Mouse (Mus musculus): ENCODE data around the gene Metap1. TPM values are rescaled to one million over a fixed set of nuclear protein-coding genes. Genes with fewer than 3 reads are reported as not detected.

Metap1 gene
- polyA plus RNA-seq, 1 experiment from 2014 or later: 33.1 TPM

GRCm38 (mm10) chr3:138463807-138464206, 25.5 kb downstream of the Metap1 start:
- H3K36me3 ChIP-seq: peaks cover 96% of the 10 kb centered on the region

GRCm38 (mm10) chr3:138463137-138463536, 26.2 kb downstream of the Metap1 start:
- H3K36me3 ChIP-seq: peaks cover 96% of the 10 kb centered on the region
- H3K4me1 ChIP-seq: no peaks in the 10 kb centered on the region; the same call in 1 of the 2 replicates
- WGBS (ENCODE audit: insufficient replicate concordance): 65% methylated on average over 2 of the region's 2 CpGs
- no peak overlapping the region for H3K4me2 ChIP-seq
- H3K9me3 ChIP-seq (replicated peaks): no peaks in the 10 kb centered on the region
- ATAC-seq: peak; percentile 40; the same call in 1 of the 2 replicates
- H3K4me3 ChIP-seq: no peak overlapping the region
- H3K9ac ChIP-seq: no peak overlapping the region
- H3K27me3 ChIP-seq (replicated peaks): no peaks in the 10 kb centered on the region
- 0 out of 2 replicates have a peak overlapping the region, but pooled peaks have one; percentile 36 for H3K27ac ChIP-seq

More at GRCm38 (mm10) chr3:138463807-138464206, 25.5 kb downstream of the Metap1 start:
- no peaks in the 10 kb centered on the region for H3K27me3 ChIP-seq (replicated peaks)
- 0 out of 2 replicates have a peak, but pooled peaks have one; percentile 24 for ATAC-seq
- H3K9ac ChIP-seq: no peak overlapping the region
- H3K4me1 ChIP-seq: no peaks in the 10 kb centered on the region; the same call in 1 of the 2 replicates
- 73% methylated on average over 6 of the region's 6 CpGs for WGBS (ENCODE audit: insufficient replicate concordance)
- H3K4me3 ChIP-seq: no peak overlapping the region
- H3K4me2 ChIP-seq: no peak overlapping the region
- no peaks in the 10 kb centered on the region for H3K9me3 ChIP-seq (replicated peaks)
- H3K27ac ChIP-seq: peak overlapping the region; percentile 12; the same call in 1 of the 2 replicates

GRCm38 (mm10) chr3:138461832-138462231, 27.5 kb downstream of the Metap1 start:
- H3K27ac ChIP-seq: no peak overlapping the region
- peaks cover 98% of the 10 kb centered on the region for H3K36me3 ChIP-seq
- H3K4me1 ChIP-seq: no peaks in the 10 kb centered on the region; the same call in 1 of the 2 replicates
- no peak overlapping the region for H3K9ac ChIP-seq
- no peak overlapping the region for H3K4me3 ChIP-seq
- H3K27me3 ChIP-seq (replicated peaks): no peaks in the 10 kb centered on the region
- no peaks in the 10 kb centered on the region for H3K9me3 ChIP-seq (replicated peaks)
- no peak overlapping the region for H3K4me2 ChIP-seq
- WGBS (ENCODE audit: insufficient replicate concordance): 80% methylated on average over 3 of the region's 3 CpGs
- no peak for ATAC-seq

- 85% methylated on average over 13 of the region's 13 CpGs for WGBS (ENCODE audit: insufficient replicate concordance)
These were observed 29.1 kb downstream of the Metap1 start for GRCm38 (mm10) chr3:138460260-138460659.

GRCm38 (mm10) chr3:138458441-138458840, 30.9 kb downstream of the Metap1 start:
- H3K4me1 ChIP-seq: no peaks in the 10 kb centered on the region
- no peak overlapping the region for H3K4me3 ChIP-seq
- no peaks in the 10 kb centered on the region for H3K27me3 ChIP-seq (replicated peaks)
- no peak for ATAC-seq
- peaks cover 98% of the 10 kb centered on the region for H3K36me3 ChIP-seq
- no peak overlapping the region for H3K9ac ChIP-seq
- WGBS (ENCODE audit: insufficient replicate concordance): 86% methylated on average over 3 of the region's 3 CpGs
- H3K27ac ChIP-seq: no peak overlapping the region
- H3K4me2 ChIP-seq: no peak overlapping the region
- no peaks in the 10 kb centered on the region for H3K9me3 ChIP-seq (replicated peaks)

More at GRCm38 (mm10) chr3:138460260-138460659, 29.1 kb downstream of the Metap1 start:
- H3K9me3 ChIP-seq (replicated peaks): no peaks in the 10 kb centered on the region
- no peak for ATAC-seq
- H3K36me3 ChIP-seq: peaks cover 98% of the 10 kb centered on the region
- H3K4me1 ChIP-seq: no peaks in the 10 kb centered on the region; the same call in 1 of the 2 replicates
- no peaks in the 10 kb centered on the region for H3K27me3 ChIP-seq (replicated peaks)
- no peak overlapping the region for H3K9ac ChIP-seq
- no peak overlapping the region for H3K4me3 ChIP-seq
- H3K4me2 ChIP-seq: no peak overlapping the region
- no peak overlapping the region for H3K27ac ChIP-seq

GRCm38 (mm10) chr3:138454711-138455435, 34.4 kb downstream of the Metap1 start:
- Histone ChIP-seq H3K27ac (no peak overlapping the region), H3K4me2 (no peak overlapping the region), H3K36me3 (peaks cover 97% of the 10 kb centered on the region), H3K27me3 (replicated peaks) (no peaks in the 10 kb centered on the region), H3K4me1 (no peaks in the 10 kb centered on the region), H3K4me3 (no peak overlapping the region), H3K9ac (no peak overlapping the region), H3K9me3 (replicated peaks) (no peaks in the 10 kb centered on the region)
- ATAC-seq: no peak
- WGBS (ENCODE audit: insufficient replicate concordance): 87% methylated on average over 13 of the region's 13 CpGs

- ATAC-seq: no peak
These were observed 35.1 kb downstream of the Metap1 start for GRCm38 (mm10) chr3:138454234-138454633.

GRCm38 (mm10) chr3:138452169-138452568, 37.1 kb downstream of the Metap1 start:
- no peak overlapping the region for H3K4me3 ChIP-seq
- H3K9ac ChIP-seq: no peak overlapping the region
- H3K27me3 ChIP-seq (replicated peaks): no peaks in the 10 kb centered on the region
- 77% methylated on average over 10 of the region's 10 CpGs for WGBS (ENCODE audit: insufficient replicate concordance)
- no peaks in the 10 kb centered on the region for H3K4me1 ChIP-seq
- peak; percentile 52; the same call in 1 of the 2 replicates for ATAC-seq
- H3K4me2 ChIP-seq: no peak overlapping the region
- H3K36me3 ChIP-seq: peaks cover 94% of the 10 kb centered on the region
- no peak overlapping the region for H3K27ac ChIP-seq
- no peaks in the 10 kb centered on the region for H3K9me3 ChIP-seq (replicated peaks)

More at GRCm38 (mm10) chr3:138454234-138454633, 35.1 kb downstream of the Metap1 start:
- Histone ChIP-seq H3K4me1 (no peaks in the 10 kb centered on the region), H3K4me2 (no peak overlapping the region), H3K9ac (no peak overlapping the region), H3K36me3 (peaks cover 97% of the 10 kb centered on the region), H3K9me3 (replicated peaks) (no peaks in the 10 kb centered on the region), H3K27me3 (replicated peaks) (no peaks in the 10 kb centered on the region), H3K27ac (no peak overlapping the region), H3K4me3 (no peak overlapping the region)
- WGBS (ENCODE audit: insufficient replicate concordance): 94% methylated on average over 1 of the region's 1 CpGs

GRCm38 (mm10) chr3:138448077-138448860, 41.0 kb downstream of the Metap1 start:
- no peak overlapping the region for H3K9ac ChIP-seq
- no peak overlapping the region for H3K27ac ChIP-seq
- H3K27me3 ChIP-seq (replicated peaks): no peaks in the 10 kb centered on the region
- 71% methylated on average over 12 of the region's 12 CpGs for WGBS (ENCODE audit: insufficient replicate concordance)
- peaks cover 7% of the 10 kb centered on the region for H3K4me1 ChIP-seq
- no peak overlapping the region for H3K4me3 ChIP-seq
- H3K9me3 ChIP-seq (replicated peaks): no peaks in the 10 kb centered on the region
- no peak overlapping the region for H3K4me2 ChIP-seq
- ATAC-seq: no peak
- peaks cover 79% of the 10 kb centered on the region for H3K36me3 ChIP-seq

- WGBS (ENCODE audit: insufficient replicate concordance): 3% methylated on average over 9 of the region's 9 CpGs
- no peaks in the 10 kb centered on the region for H3K9me3 ChIP-seq (replicated peaks)
These were observed 45.9 kb downstream of the Metap1 start for GRCm38 (mm10) chr3:138443465-138443771.

GRCm38 (mm10) chr3:138442612-138443464, 46.5 kb downstream of the Metap1 start, which contains the start of gene Adh5:
Gene Adh5, plus strand, starts transcription at chr3:138443093.
- H3K4me3 ChIP-seq: peak within 1 kb of the TSS; percentile 88
- H3K4me1 ChIP-seq: peaks cover 15% of the 10 kb centered on the region
- peak within 1 kb of the TSS; percentile 95 for H3K4me2 ChIP-seq
- ATAC-seq: peak; percentile 99
- peak within 1 kb of the TSS; percentile 86 for H3K9ac ChIP-seq
- no peaks in the 10 kb centered on the region for H3K9me3 ChIP-seq (replicated peaks)
- H3K27ac ChIP-seq: peak within 1 kb of the TSS; percentile 74
- WGBS (ENCODE audit: insufficient replicate concordance): under 1% methylated on average over 86 of the region's 86 CpGs
- H3K27me3 ChIP-seq (replicated peaks): no peaks in the 10 kb centered on the region
- H3K36me3 ChIP-seq: peaks cover 28% of the 10 kb centered on the region

More at GRCm38 (mm10) chr3:138443465-138443771, 45.9 kb downstream of the Metap1 start:
- Histone ChIP-seq H3K27ac (peak overlapping the region; percentile 74; the same call in 1 of the 2 replicates), H3K4me1 (peaks cover 15% of the 10 kb centered on the region), H3K36me3 (peaks cover 34% of the 10 kb centered on the region), H3K4me2 (peak overlapping the region; percentile 95), H3K4me3 (peak overlapping the region; percentile 88), H3K9ac (peak overlapping the region; percentile 86), H3K27me3 (replicated peaks) (no peaks in the 10 kb centered on the region)
- no peak for ATAC-seq
